Mouse (Mus musculus) CH12.LX (cell line): ENCODE measurements around the gene Dzip1l. TPM values are rescaled to one million over a fixed set of nuclear protein-coding genes. Genes with fewer than 3 reads are reported as not detected.
A peak's percentile ranks its signal among the peaks of the same experiment; 100 is the strongest.

Experiments
- DNase-seq: peaks from one replicate; pipeline ENCODE4 v3.0.0-alpha.2; 2013; ENCODE audit errors: extremely low read depth
- H3K27ac ChIP-seq: 2 replicates; pipeline ENCODE4 v1.5.1; 2012; ENCODE audit warnings: low read depth, mild to moderate bottlenecking, control low read depth, moderate library complexity; ENCODE audit not compliant: insufficient read depth
- H3K27me3 ChIP-seq: replicated peaks from 2 replicates; pipeline ENCODE3; 2012; ENCODE audit warnings: inconsistent platforms
- H3K36me3 ChIP-seq, 2 experiments: replicated peaks in 1 of 2; 2 replicates each; pipeline versions ENCODE3 to v1.6.1; 2012; ENCODE audit warnings: inconsistent platforms in 1 of 2, low read length in 1 of 2, mild to moderate bottlenecking in 1 of 2, mixed read lengths in 1 of 2, moderate library complexity in 1 of 2; ENCODE audit not compliant: control insufficient read depth in 1 of 2, insufficient read depth in 1 of 2
- H3K4me1 ChIP-seq, 2 experiments: 2 replicates each; pipeline ENCODE4 v1.6.1; 2012; ENCODE audit warnings: inconsistent platforms in 1 of 2, moderate library complexity in 1 of 2; ENCODE audit not compliant: insufficient read depth in 2 of 2, control insufficient read depth in 1 of 2
- H3K4me2 ChIP-seq: 2 replicates; pipeline ENCODE4 v1.6.1; 2012; ENCODE audit warnings: low read depth, mild to moderate bottlenecking, control low read depth; ENCODE audit not compliant: poor library complexity, insufficient read depth, severe bottlenecking
- H3K4me3 ChIP-seq, 3 experiments: fragments of 150-350 bp in 1 of 3; sonication (generic) in 1 of 3; replicated peaks in 1 of 3; 2 replicates each; pipeline versions ENCODE3 to v1.5.1; 2011 to 2012; ENCODE audit warnings: low read depth in 2 of 3, low read length in 2 of 3, mild to moderate bottlenecking in 2 of 3, moderate library complexity in 2 of 3, control low read depth in 1 of 3, improper control_type of control experiment in 1 of 3, inconsistent platforms in 1 of 3, mixed read lengths in 1 of 3; ENCODE audit not compliant: poor library complexity in 1 of 3
- H3K79me2 ChIP-seq: replicated peaks from 2 replicates; pipeline ENCODE4 v1.6.1; 2012; ENCODE audit warnings: mild to moderate bottlenecking, moderate library complexity; ENCODE audit not compliant: control insufficient read depth, poor library complexity, insufficient read depth, severe bottlenecking; ENCODE audit errors: extremely low read depth
- H3K9ac ChIP-seq: 2 replicates; pipeline ENCODE4 v1.6.1; 2012; ENCODE audit warnings: low read depth, mild to moderate bottlenecking, control low read depth, moderate library complexity; ENCODE audit not compliant: insufficient read depth
- H3K9me3 ChIP-seq: replicated peaks from 2 replicates; pipeline ENCODE3; 2012; ENCODE audit warnings: low read length, inconsistent platforms, mixed read lengths
- BHLHE40 ChIP-seq: IDR thresholded peaks from 2 replicates; pipeline ENCODE4 v1.6.1; 2011; ENCODE audit warnings: mild to moderate bottlenecking, low read depth, low read length, improper control_type of control experiment
- CHD1 ChIP-seq: IDR thresholded peaks from 2 replicates; pipeline ENCODE4 v1.6.1; 2012; ENCODE audit warnings: low read depth, low read length, improper control_type of control experiment, inconsistent platforms
- CTCF ChIP-seq, 2 experiments: IDR thresholded peaks in 1 of 2; conservative IDR thresholded peaks in 1 of 2; 2 replicates each; pipeline ENCODE4 v1.5.1; 2011 to 2012; ENCODE audit warnings: low read depth in 2 of 2, low read length in 2 of 2, improper control_type of control experiment in 1 of 2, inconsistent platforms in 1 of 2, mild to moderate bottlenecking in 1 of 2, moderate library complexity in 1 of 2
- EP300 ChIP-seq: IDR thresholded peaks from 2 replicates; pipeline ENCODE4 v1.6.1; 2011; ENCODE audit warnings: low read length, improper control_type of control experiment
- ETS1 ChIP-seq: conservative IDR thresholded peaks from 2 replicates; pipeline ENCODE4 v1.6.1; 2012; ENCODE audit warnings: low read depth, mild to moderate bottlenecking, inconsistent platforms, low read length, improper control_type of control experiment, moderate library complexity
- GABPA ChIP-seq: IDR thresholded peaks from 2 replicates; pipeline ENCODE4 v1.6.1; 2012; ENCODE audit warnings: low read depth, low read length, improper control_type of control experiment, inconsistent platforms; ENCODE audit not compliant: insufficient replicate concordance
- HCFC1 ChIP-seq: IDR thresholded peaks from 2 replicates; pipeline ENCODE4 v1.6.1; 2012; ENCODE audit warnings: low read depth, mild to moderate bottlenecking, inconsistent platforms, low read length, improper control_type of control experiment
- JUND ChIP-seq: conservative IDR thresholded peaks from 2 replicates; pipeline ENCODE4 v1.6.1; 2011; ENCODE audit warnings: low read depth, low read length, improper control_type of control experiment
- MAZ ChIP-seq: IDR thresholded peaks from 2 replicates; pipeline ENCODE4 v1.6.1; 2012; ENCODE audit warnings: low read depth, mild to moderate bottlenecking, inconsistent platforms, low read length, improper control_type of control experiment, moderate library complexity
- NELFE ChIP-seq: IDR thresholded peaks from 2 replicates; pipeline ENCODE4 v1.6.1; 2011; ENCODE audit warnings: low read depth, low read length, improper control_type of control experiment
- NRF1 ChIP-seq: IDR thresholded peaks from 2 replicates; pipeline ENCODE4 v1.6.1; 2014; ENCODE audit warnings: low read depth, mild to moderate bottlenecking, inconsistent platforms, low read length, improper control_type of control experiment, moderate library complexity
- PAX5 ChIP-seq: IDR thresholded peaks from 2 replicates; pipeline ENCODE4 v1.6.1; 2012; ENCODE audit warnings: low read length, inconsistent platforms, mixed read lengths
- POLR2A ChIP-seq: IDR thresholded peaks from 2 replicates; pipeline ENCODE4 v1.6.1; 2011; ENCODE audit warnings: low read depth, mild to moderate bottlenecking, improper control_type of control experiment, low read length
- POLR2AphosphoS2 ChIP-seq: IDR thresholded peaks from 2 replicates; pipeline ENCODE4 v1.6.1; 2011; ENCODE audit warnings: low read depth, low read length, improper control_type of control experiment
- RAD21 ChIP-seq: IDR thresholded peaks from 2 replicates; pipeline ENCODE4 v1.6.1; 2011; ENCODE audit warnings: low read depth, mild to moderate bottlenecking, low read length, improper control_type of control experiment, moderate library complexity
- RCOR1 ChIP-seq: conservative IDR thresholded peaks from 2 replicates; pipeline ENCODE4 v1.6.1; 2012; ENCODE audit warnings: low read depth, mild to moderate bottlenecking, inconsistent platforms, low read length, improper control_type of control experiment
- SMC3 ChIP-seq: IDR thresholded peaks from 2 replicates; pipeline ENCODE4 v1.6.1; 2011; ENCODE audit warnings: low read depth, low read length, improper control_type of control experiment
- TBP ChIP-seq: conservative IDR thresholded peaks from 2 replicates; pipeline ENCODE4 v1.6.1; 2011; ENCODE audit warnings: low read depth, low read length, improper control_type of control experiment
- UBTF ChIP-seq: IDR thresholded peaks from 2 replicates; pipeline ENCODE4 v1.6.1; 2012; ENCODE audit warnings: low read depth, mild to moderate bottlenecking, inconsistent platforms, low read length, improper control_type of control experiment, moderate library complexity
- USF1 ChIP-seq: IDR thresholded peaks from 2 replicates; pipeline ENCODE4 v1.6.1; 2014; ENCODE audit warnings: low read depth, mild to moderate bottlenecking, inconsistent platforms, low read length, improper control_type of control experiment
- ZC3H11A ChIP-seq: IDR thresholded peaks from 2 replicates; pipeline ENCODE4 v1.6.1; 2012; ENCODE audit warnings: low read depth, mild to moderate bottlenecking, inconsistent platforms, low read length, improper control_type of control experiment
- ZKSCAN1 ChIP-seq: IDR thresholded peaks from 2 replicates; pipeline ENCODE4 v1.6.1; 2012; ENCODE audit warnings: low read depth, inconsistent platforms, low read length, improper control_type of control experiment, borderline replicate concordance
- ZMIZ1 ChIP-seq: IDR thresholded peaks from 2 replicates; pipeline ENCODE4 v1.6.1; 2012; ENCODE audit warnings: low read depth, mild to moderate bottlenecking, inconsistent platforms, low read length, improper control_type of control experiment
- dilution Hi-C: fragments of 300-500 bp; cut with MboI; formaldehyde crosslinking; loops from 2 replicates; pipeline ENCODE4 v1.14.3; 2020; ENCODE audit warnings: low sequenced_read_pairs; ENCODE audit not compliant: extremely low pct_unique_long_range_greater_than_20kb, extremely low pct_ligation_motif_present
- in situ Hi-C: fragments of 300-500 bp; cut with MboI; formaldehyde crosslinking; loops from 3 replicates; pipeline ENCODE4 v1.14.3; 2019; ENCODE audit warnings: low sequenced_read_pairs, low pct_ligation_motif_present, low pct_unique_long_range_greater_than_20kb, mixed read lengths
- polyA plus RNA-seq: library from polyadenylated mRNA; unstranded; fragments of >175 nt; gene quantifications from 2 replicates; pipeline ENCODE4 v1.2.1, GENCODE M21; 2012; ENCODE audit warnings: low read depth; ENCODE audit not compliant: insufficient read length
- total RNA-seq, 2 experiments: library from RNA; depleted of rRNA; stranded (reverse); fragments of 300-350 nt in 1 of 2; fragments of >200 nt in 1 of 2; gene quantifications; 2 replicates each; pipeline ENCODE4 v1.2.3; 2012 to 2014

Gene Dzip1l
- total and polyA plus RNA-seq, 3 experiments, result not detected

DNA sequence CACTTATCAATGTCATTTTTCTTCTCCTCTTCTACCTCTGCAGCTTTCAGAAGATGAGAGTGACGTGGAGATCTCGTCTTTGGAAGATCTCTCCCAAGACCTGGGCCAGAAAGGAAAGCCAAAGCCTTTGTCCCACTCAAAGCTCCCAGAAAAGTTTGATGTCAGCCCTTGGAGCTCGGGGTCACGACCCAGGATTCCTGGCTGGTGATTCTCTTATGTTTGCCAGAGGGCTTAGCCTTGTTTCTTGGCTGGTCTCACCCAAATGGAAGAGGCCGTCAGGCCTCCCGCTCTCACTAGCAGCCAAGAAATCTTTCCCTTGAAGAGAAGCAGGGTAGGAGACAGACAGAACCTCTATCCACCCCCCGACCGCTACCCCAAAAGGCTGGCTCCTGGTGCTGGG is 38.3 kb downstream of the Dzip1l start:
- TF ChIP-seq NELFE (no peak), CHD1 (no peak), EP300 (no peak), POLR2A (no peak), HCFC1 (no peak), ZC3H11A (no peak), PAX5 (no peak), ETS1 (no peak), USF1 (no peak), MAZ (no peak), ZKSCAN1 (no peak), BHLHE40 (no peak), RAD21 (no peak), ZMIZ1 (no peak), RCOR1 (no peak), JUND (no peak), TBP (no peak), CTCF (conservative IDR thresholded peaks at IDR 0.05 in 1 of 2, IDR thresholded peaks at IDR 0.05 in 1 of 2; ENCODE audit: low read depth in 2 of 2, low read length in 2 of 2) (no peak), SMC3 (no peak), UBTF (no peak)
- Histone ChIP-seq H3K4me1 (no peaks in the 10 kb centered on the region), H3K79me2 (no peaks in the 10 kb centered on the region), H3K36me3 (no peaks in the 10 kb centered on the region), H3K9ac (no peak overlapping the region), H3K27me3 (peaks cover 16% of the 10 kb centered on the region), H3K9me3 (peaks cover 11% of the 10 kb centered on the region), H3K4me2 (no peak overlapping the region), H3K27ac (no peak overlapping the region), H3K4me3 (no peak overlapping the region)
- in situ Hi-C loops, result loop anchor here (10.0 kb wide), 1 partner anchor 213 kb away; the partner anchor contains the start of gene Nme9
- DNase-seq, result no peak
- dilution Hi-C loops, result no loop called here

DNA sequence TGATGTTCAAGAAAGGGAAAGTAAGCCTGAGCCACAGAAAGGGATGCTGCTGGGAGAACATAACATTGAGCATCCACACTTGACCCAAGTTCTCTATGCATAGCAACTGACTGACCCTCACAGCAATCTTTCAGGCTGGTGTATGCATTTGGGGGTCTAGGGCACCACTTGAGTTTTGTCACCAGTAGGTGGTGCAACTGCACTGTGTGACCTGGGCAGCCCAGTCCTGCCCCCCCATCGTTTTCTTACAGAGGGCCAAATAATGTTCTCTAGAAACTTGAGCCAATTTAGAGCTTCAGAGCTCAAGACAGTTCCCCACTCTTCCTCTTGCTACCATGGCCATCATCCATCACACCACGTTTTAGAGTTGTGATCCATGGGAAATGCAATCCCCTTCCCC is 42.3 kb downstream of the Dzip1l start:
- H3K4me2 ChIP-seq, result no peak overlapping the region
- no peak overlapping the region for H3K9ac ChIP-seq
- no peak overlapping the region for H3K27ac ChIP-seq
- H3K4me3 ChIP-seq, result no peak overlapping the region
- peaks cover 11% of the 10 kb centered on the region for H3K9me3 ChIP-seq
- peak; percentile 12 for DNase-seq
- in situ Hi-C loops, result no loop called here
- H3K36me3 ChIP-seq, result no peaks in the 10 kb centered on the region
- peaks cover 13% of the 10 kb centered on the region for H3K27me3 ChIP-seq
- H3K79me2 ChIP-seq, result no peaks in the 10 kb centered on the region
- TF ChIP-seq RAD21 (peak; percentile 29), GABPA (no peak), CHD1 (no peak), NELFE (no peak), POLR2AphosphoS2 (no peak), CTCF (conservative IDR thresholded peaks at IDR 0.05 in 1 of 2, IDR thresholded peaks at IDR 0.05 in 1 of 2; ENCODE audit: low read depth in 2 of 2, low read length in 2 of 2) (peak in 1 of 2 experiments; percentile 18; a peak in 1 of 4 replicates), NRF1 (no peak), ZKSCAN1 (no peak), MAZ (no peak)
- dilution Hi-C loops, result no loop called here
- no peaks in the 10 kb centered on the region for H3K4me1 ChIP-seq
